Mouse (Mus musculus) forebrain, embryonic 14.5 days (tissue): ENCODE results near the gene Ppp1r3d. TPM values are rescaled to one million over a fixed set of nuclear protein-coding genes. Genes with fewer than 3 reads are reported as not detected.

ENCODE experiments used
- ATAC-seq: fragments of 200-750 bp; cut with Nextera tagmentation; 2 replicates; pipeline ENCODE4 v1.8.0; 2017; ENCODE audit warnings: mild to moderate bottlenecking, moderate library complexity
- DNase-seq: peaks from one replicate; pipeline ENCODE4 v3.0.0-alpha.2; 2015; ENCODE audit warnings: low spot score
- H3K27ac ChIP-seq: fragments of 300-500 bp; sonication (generic); 2 replicates; pipeline ENCODE4 v1.5.1; 2014; ENCODE audit warnings: low read depth, mild to moderate bottlenecking, control low read depth, low read length, moderate library complexity
- H3K27me3 ChIP-seq: fragments of 300-500 bp; sonication (generic); replicated peaks from 2 replicates; pipeline ENCODE4 v1.6.1; 2014; ENCODE audit warnings: low read length, control low read depth, mixed read lengths; ENCODE audit not compliant: control insufficient read depth, insufficient read depth
- H3K36me3 ChIP-seq: fragments of 300-500 bp; sonication (generic); 2 replicates; pipeline ENCODE4 v1.6.1; 2014; ENCODE audit warnings: low read length, control low read depth; ENCODE audit not compliant: control insufficient read depth, insufficient read depth
- H3K4me1 ChIP-seq: fragments of 300-500 bp; sonication (generic); 2 replicates; pipeline ENCODE4 v1.6.1; 2014; ENCODE audit warnings: antibody characterized with exemption, low read length, control low read depth; ENCODE audit not compliant: control insufficient read depth, insufficient read depth
- H3K4me2 ChIP-seq: fragments of 300-500 bp; sonication (generic); 2 replicates; pipeline ENCODE4 v1.6.1; 2014; ENCODE audit warnings: mild to moderate bottlenecking, control low read depth, low read length
- H3K4me3 ChIP-seq: fragments of 300-500 bp; sonication (generic); 2 replicates; pipeline ENCODE4 v1.5.1; 2014; ENCODE audit warnings: low read depth, low read length, control low read depth
- H3K9ac ChIP-seq: fragments of 300-500 bp; sonication (generic); 2 replicates; pipeline ENCODE4 v1.6.1; 2014; ENCODE audit warnings: mild to moderate bottlenecking, low read length, control low read depth, moderate library complexity
- H3K9me3 ChIP-seq: fragments of 300-500 bp; sonication (generic); replicated peaks from 2 replicates; pipeline ENCODE4 v1.6.1; 2016; ENCODE audit warnings: low read length, control low read depth, mixed read lengths; ENCODE audit not compliant: control insufficient read depth
- WGBS: fragments of 180-500 bp; shearing (Covaris S2); extraction: QIAGEN DNeasy Blood & Tissue Kit; methylation state at CpG from one replicate; pipeline ENCODE4 v1.1.7; 2014; 5-methylcytosine and 5-hydroxymethylcytosine counted together
- polyA plus RNA-seq: library from polyadenylated mRNA; unstranded; fragments of >200 nt; fragmentation: Nextera tagmentation; extraction: Ambion mirVana; gene quantifications from 2 replicates; pipeline ENCODE4 v1.2.1, GENCODE M21; 2014

Gene Ppp1r3d
- polyA plus RNA-seq, 1 experiment from 2014 or later = 1.1 TPM

- Histone ChIP-seq H3K9me3 (no peaks in the 10 kb centered on the region), H3K27me3 (no peaks in the 10 kb centered on the region), H3K4me1 (no peaks in the 10 kb centered on the region), H3K4me2 (no peak overlapping the region), H3K9ac (no peak overlapping the region), H3K36me3 (no peaks in the 10 kb centered on the region), H3K27ac (no peak overlapping the region), H3K4me3 (no peak overlapping the region)
- no peak for ATAC-seq
- 87% methylated on average over 2 of the region's 2 CpGs for WGBS
- DNase-seq = no peak
Measured at GRCm38 (mm10) chr2:178433903-178434302, 19.6 kb upstream of the Ppp1r3d start.

GRCm38 (mm10) chr2:178433495-178433894, 19.2 kb upstream of the Ppp1r3d start:
- ATAC-seq (no peak), DNase-seq (no peak)
- Histone ChIP-seq H3K4me2 (no peak overlapping the region), H3K9me3 (no peaks in the 10 kb centered on the region), H3K27ac (no peak overlapping the region), H3K36me3 (no peaks in the 10 kb centered on the region), H3K4me1 (no peaks in the 10 kb centered on the region), H3K4me3 (no peak overlapping the region), H3K9ac (no peak overlapping the region), H3K27me3 (no peaks in the 10 kb centered on the region)
- WGBS = 81% methylated on average over 2 of the region's 2 CpGs

DNA sequence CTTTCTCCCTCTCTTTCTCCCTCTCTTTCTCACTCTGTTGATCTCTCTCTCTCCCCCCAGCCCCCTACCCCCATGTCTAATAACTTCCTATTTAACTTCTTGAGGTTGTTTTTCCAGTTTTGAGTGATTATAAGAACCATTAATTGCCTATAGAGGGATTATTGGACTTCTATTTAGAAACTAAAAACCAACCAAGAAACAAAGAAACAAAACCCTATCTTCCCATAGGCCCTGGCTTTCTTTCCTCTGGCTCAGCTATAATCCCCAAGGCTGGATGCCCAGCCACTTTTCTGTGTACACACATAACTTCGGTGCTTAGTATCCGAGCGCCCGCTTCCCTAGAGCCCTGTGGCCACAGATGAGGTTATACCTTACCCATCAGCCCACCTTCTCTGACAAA, 16.0 kb upstream of the Ppp1r3d start, which contains the start of gene Cdh26:
TSS of gene Cdh26 (plus strand) at position 301 of the 400 bp plus-strand sequence.
- Histone ChIP-seq H3K36me3 (no peaks in the 10 kb centered on the region), H3K27me3 (no peaks in the 10 kb centered on the region), H3K4me2 (no peak within 1 kb of the TSS), H3K4me1 (no peaks in the 10 kb centered on the region), H3K27ac (no peak within 1 kb of the TSS), H3K9ac (no peak within 1 kb of the TSS), H3K4me3 (no peak within 1 kb of the TSS), H3K9me3 (no peaks in the 10 kb centered on the region)
- ATAC-seq (no peak), DNase-seq (no peak)
- WGBS = 75% methylated on average over 4 of the region's 4 CpGs

GRCm38 (mm10) chr2:178429426-178429825, 15.2 kb upstream of the Ppp1r3d start:
- WGBS = 86% methylated on average over 6 of the region's 6 CpGs
- DNase-seq = no peak
- Histone ChIP-seq H3K27ac (no peak overlapping the region), H3K9me3 (no peaks in the 10 kb centered on the region), H3K36me3 (no peaks in the 10 kb centered on the region), H3K4me1 (no peaks in the 10 kb centered on the region), H3K4me3 (no peak overlapping the region), H3K27me3 (no peaks in the 10 kb centered on the region), H3K9ac (no peak overlapping the region), H3K4me2 (no peak overlapping the region)
- ATAC-seq = no peak

DNA sequence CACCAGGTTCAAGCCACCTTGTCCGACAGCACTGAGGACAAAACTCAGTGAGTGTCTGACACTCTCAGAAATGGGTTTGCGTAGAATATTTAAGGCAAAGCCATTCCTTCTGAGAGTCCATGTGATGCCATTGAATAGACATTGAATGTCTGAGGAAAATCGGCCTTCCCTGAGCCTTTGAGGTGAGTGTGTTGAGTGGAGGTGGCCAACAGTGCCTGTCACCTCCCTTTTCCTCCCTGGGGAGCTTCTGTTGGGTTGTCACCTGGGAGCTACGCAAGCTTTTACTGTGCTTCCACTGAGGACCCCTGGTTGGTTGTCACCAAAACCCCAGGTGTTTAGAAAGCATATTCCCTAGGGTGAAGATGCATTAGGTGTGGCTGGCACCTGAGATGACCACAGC, 14.4 kb upstream of the Ppp1r3d start:
- Histone ChIP-seq H3K4me1 (no peaks in the 10 kb centered on the region), H3K27ac (no peak overlapping the region), H3K36me3 (no peaks in the 10 kb centered on the region), H3K9ac (no peak overlapping the region), H3K4me3 (no peak overlapping the region), H3K9me3 (no peaks in the 10 kb centered on the region), H3K27me3 (no peaks in the 10 kb centered on the region), H3K4me2 (no peak overlapping the region)
- no peak for DNase-seq
- 87% methylated on average over 4 of the region's 4 CpGs for whole genome bisulfite sequencing
- no peak for ATAC-seq

GRCm38 (mm10) chr2:178428183-178428582, 13.9 kb upstream of the Ppp1r3d start:
- no peak overlapping the region for H3K9ac ChIP-seq
- no peaks in the 10 kb centered on the region for H3K27me3 ChIP-seq
- ATAC-seq (no peak), DNase-seq (no peak)
- H3K9me3 ChIP-seq = no peaks in the 10 kb centered on the region
- H3K4me3 ChIP-seq = no peak overlapping the region
- H3K4me2 ChIP-seq = no peak overlapping the region
- WGBS = 83% methylated on average over 9 of the region's 9 CpGs
- H3K36me3 ChIP-seq = no peaks in the 10 kb centered on the region
- H3K27ac ChIP-seq = no peak overlapping the region
- no peaks in the 10 kb centered on the region for H3K4me1 ChIP-seq

- no peak overlapping the region for H3K9ac ChIP-seq
- ATAC-seq (no peak), DNase-seq (no peak)
- no peaks in the 10 kb centered on the region for H3K4me1 ChIP-seq
- no peaks in the 10 kb centered on the region for H3K36me3 ChIP-seq
- H3K27ac ChIP-seq = no peak overlapping the region
- no peaks in the 10 kb centered on the region for H3K27me3 ChIP-seq
- no peak overlapping the region for H3K4me3 ChIP-seq
- 89% methylated on average over 5 of the region's 5 CpGs for WGBS
- H3K9me3 ChIP-seq = no peaks in the 10 kb centered on the region
- H3K4me2 ChIP-seq = no peak overlapping the region
Measured at GRCm38 (mm10) chr2:178427181-178427580, 12.9 kb upstream of the Ppp1r3d start.

- DNase-seq = peak; percentile 83
- H3K36me3 ChIP-seq = no peaks in the 10 kb centered on the region
- H3K27me3 ChIP-seq = no peaks in the 10 kb centered on the region
- H3K9ac ChIP-seq = no peak overlapping the region
- ATAC-seq = 0 out of 2 replicates have a peak, but pooled peaks have one; percentile 23
- WGBS = 48% methylated on average over 4 of the region's 4 CpGs
- H3K4me1 ChIP-seq = no peaks in the 10 kb centered on the region
- H3K27ac ChIP-seq = no peak overlapping the region
- no peaks in the 10 kb centered on the region for H3K9me3 ChIP-seq
- no peak overlapping the region for H3K4me2 ChIP-seq
- no peak overlapping the region for H3K4me3 ChIP-seq
Measured at GRCm38 (mm10) chr2:178426229-178426628, 12.0 kb upstream of the Ppp1r3d start.

- WGBS = 78% methylated on average over 5 of the region's 5 CpGs
- no peak overlapping the region for H3K27ac ChIP-seq
- no peak overlapping the region for H3K9ac ChIP-seq
- no peak overlapping the region for H3K4me3 ChIP-seq
- H3K27me3 ChIP-seq = no peaks in the 10 kb centered on the region
- ATAC-seq (no peak), DNase-seq (no peak)
- no peak overlapping the region for H3K4me2 ChIP-seq
- H3K4me1 ChIP-seq = no peaks in the 10 kb centered on the region
- H3K36me3 ChIP-seq = no peaks in the 10 kb centered on the region
- no peaks in the 10 kb centered on the region for H3K9me3 ChIP-seq
Measured at GRCm38 (mm10) chr2:178423223-178423622, 9.0 kb upstream of the Ppp1r3d start.
